Mouse (Mus musculus) limb, embryonic 13.5 days (tissue): ENCODE data around the gene Nckap5l. TPM values are rescaled to one million over a fixed set of nuclear protein-coding genes. Genes with fewer than 3 reads are reported as not detected.
A peak's percentile ranks its signal among the peaks of the same experiment; 100 is the strongest.

Experiments
- ATAC-seq: fragments of 200-750 bp; cut with Nextera tagmentation; 2 replicates; pipeline ENCODE4 v1.8.0; 2017; ENCODE audit warnings: low read depth, moderate number of reproducible peaks, moderate TSS enrichment; ENCODE audit not compliant: low FRiP score
- H3K27ac ChIP-seq: fragments of 300-500 bp; sonication (generic); 2 replicates; pipeline ENCODE4 v1.5.1; 2015; ENCODE audit warnings: inconsistent platforms, mild to moderate bottlenecking, moderate library complexity
- H3K27me3 ChIP-seq: fragments of 300-500 bp; sonication (generic); 2 replicates; pipeline ENCODE4 v1.6.1; 2015; ENCODE audit warnings: mild to moderate bottlenecking, inconsistent platforms
- H3K36me3 ChIP-seq: fragments of 300-500 bp; sonication (generic); 2 replicates; pipeline ENCODE4 v1.6.1; 2015; ENCODE audit warnings: inconsistent platforms, mild to moderate bottlenecking, moderate library complexity
- H3K4me1 ChIP-seq: fragments of 300-500 bp; sonication (generic); 2 replicates; pipeline ENCODE4 v1.6.1; 2015; ENCODE audit warnings: inconsistent platforms
- H3K4me2 ChIP-seq: fragments of 300-500 bp; sonication (generic); replicated peaks from 2 replicates; pipeline ENCODE4 v1.6.1; 2015; ENCODE audit warnings: inconsistent platforms, mild to moderate bottlenecking, moderate library complexity
- H3K4me3 ChIP-seq: fragments of 300-500 bp; sonication (generic); 2 replicates; pipeline ENCODE4 v1.5.1; 2015; ENCODE audit warnings: moderate library complexity, mild to moderate bottlenecking, inconsistent platforms
- H3K9ac ChIP-seq: fragments of 300-500 bp; sonication (generic); 2 replicates; pipeline ENCODE4 v1.6.1; 2015; ENCODE audit warnings: mild to moderate bottlenecking, inconsistent platforms
- H3K9me3 ChIP-seq: fragments of 300-500 bp; sonication (generic); 2 replicates; pipeline ENCODE4 v1.6.1; 2016; ENCODE audit warnings: inconsistent platforms
- WGBS: fragments of 180-500 bp; shearing (Covaris S2); methylation state at CpG from one replicate; pipeline ENCODE4 v1.1.7; 2015; 5-methylcytosine and 5-hydroxymethylcytosine counted together
- polyA plus RNA-seq: library from polyadenylated mRNA; unstranded; fragments of >200 nt; fragmentation: Nextera tagmentation; extraction: Ambion mirVana; gene quantifications from 2 replicates; pipeline ENCODE4 v1.2.1, GENCODE M21; 2015

The Nckap5l gene
- polyA plus RNA-seq = 14.0 and 14.1 TPM in 2 replicates

- ATAC-seq = peak; percentile 95
- Histone ChIP-seq H3K4me3 (peak within 1 kb of the TSS; percentile 85), H3K9ac (peak within 1 kb of the TSS; percentile 81), H3K27me3 (no peaks in the 10 kb centered on the region), H3K36me3 (peaks cover 19% of the 10 kb centered on the region), H3K9me3 (no peaks in the 10 kb centered on the region), H3K4me1 (peaks cover 46% of the 10 kb centered on the region), H3K4me2 (peak within 1 kb of the TSS; percentile 89), H3K27ac (peak within 1 kb of the TSS; percentile 92)
- WGBS = under 1% methylated on average over 45 of the region's 45 CpGs
These were observed at the start of gene Nckap5l for GRCm38 (mm10) chr15:99457606-99458401. TSS of gene Nckap5l (minus strand) at chr15:99457748.

- Histone ChIP-seq H3K27me3 (no peaks in the 10 kb centered on the region; the same call in 1 of the 2 replicates), H3K4me3 (no peak overlapping the region), H3K9me3 (no peaks in the 10 kb centered on the region), H3K27ac (no peak overlapping the region), H3K4me1 (peaks cover 34% of the 10 kb centered on the region), H3K36me3 (no peaks in the 10 kb centered on the region), H3K9ac (no peak overlapping the region), H3K4me2 (no peak overlapping the region)
- ATAC-seq = no peak
- 82% methylated on average over 15 of the region's 15 CpGs for WGBS
These were observed 48.0 kb upstream of the Nckap5l start for GRCm38 (mm10) chr15:99505324-99506095.

GRCm38 (mm10) chr15:99503256-99503655, 45.7 kb upstream of the Nckap5l start:
- ATAC-seq = no peak
- Histone ChIP-seq H3K4me3 (no peak overlapping the region), H3K9ac (no peak overlapping the region), H3K27me3 (peaks cover 13% of the 10 kb centered on the region; the same call in 1 of the 2 replicates), H3K27ac (no peak overlapping the region), H3K36me3 (no peaks in the 10 kb centered on the region), H3K9me3 (no peaks in the 10 kb centered on the region), H3K4me1 (peaks cover 41% of the 10 kb centered on the region), H3K4me2 (no peak overlapping the region)
- 53% methylated on average over 5 of the region's 5 CpGs for WGBS

- ATAC-seq = peak; percentile 51; the same call in 1 of the 2 replicates
These were observed 44.8 kb upstream of the Nckap5l start for GRCm38 (mm10) chr15:99502311-99502831.

GRCm38 (mm10) chr15:99501292-99502260, 44.0 kb upstream of the Nckap5l start:
- Histone ChIP-seq H3K4me1 (peaks cover 50% of the 10 kb centered on the region), H3K9me3 (no peaks in the 10 kb centered on the region), H3K4me2 (peak overlapping the region; percentile 31), H3K27me3 (peaks cover 13% of the 10 kb centered on the region; the same call in 1 of the 2 replicates), H3K9ac (0 out of 2 replicates have a peak overlapping the region, but pooled peaks have one; percentile 21), H3K4me3 (no peak overlapping the region), H3K36me3 (no peaks in the 10 kb centered on the region), H3K27ac (peak overlapping the region; percentile 59)
- no peak for ATAC-seq
- WGBS = 48% methylated on average over 20 of the region's 20 CpGs

More at GRCm38 (mm10) chr15:99502311-99502831, 44.8 kb upstream of the Nckap5l start:
- no peak overlapping the region for H3K4me3 ChIP-seq
- WGBS = 26% methylated on average over 12 of the region's 12 CpGs
- 0 out of 2 replicates have a peak overlapping the region, but pooled peaks have one; percentile 21 for H3K9ac ChIP-seq
- H3K4me1 ChIP-seq = peaks cover 48% of the 10 kb centered on the region
- H3K9me3 ChIP-seq = no peaks in the 10 kb centered on the region
- no peaks in the 10 kb centered on the region for H3K36me3 ChIP-seq
- peaks cover 13% of the 10 kb centered on the region; the same call in 1 of the 2 replicates for H3K27me3 ChIP-seq
- peak overlapping the region; percentile 31 for H3K4me2 ChIP-seq
- peak overlapping the region; percentile 59 for H3K27ac ChIP-seq

GRCm38 (mm10) chr15:99500320-99500719, 42.8 kb upstream of the Nckap5l start:
- no peak overlapping the region for H3K27ac ChIP-seq
- H3K27me3 ChIP-seq = peaks cover 21% of the 10 kb centered on the region; the same call in 1 of the 2 replicates
- 28% methylated on average over 5 of the region's 5 CpGs for WGBS
- peaks cover 50% of the 10 kb centered on the region for H3K4me1 ChIP-seq
- no peak overlapping the region for H3K9ac ChIP-seq
- H3K4me2 ChIP-seq = no peak overlapping the region
- H3K9me3 ChIP-seq = no peaks in the 10 kb centered on the region
- ATAC-seq = no peak
- H3K36me3 ChIP-seq = no peaks in the 10 kb centered on the region
- no peak overlapping the region for H3K4me3 ChIP-seq

- peaks cover 21% of the 10 kb centered on the region; the same call in 1 of the 2 replicates for H3K27me3 ChIP-seq
- H3K9ac ChIP-seq = no peak overlapping the region
- H3K4me1 ChIP-seq = peaks cover 50% of the 10 kb centered on the region
- H3K4me3 ChIP-seq = no peak overlapping the region
- no peak for ATAC-seq
- 40% methylated on average over 6 of the region's 6 CpGs for WGBS
- H3K27ac ChIP-seq = no peak overlapping the region
- no peaks in the 10 kb centered on the region for H3K36me3 ChIP-seq
- no peaks in the 10 kb centered on the region for H3K9me3 ChIP-seq
- no peak overlapping the region for H3K4me2 ChIP-seq
These were observed 42.2 kb upstream of the Nckap5l start for GRCm38 (mm10) chr15:99499726-99500125.

GRCm38 (mm10) chr15:99498781-99499180, 41.2 kb upstream of the Nckap5l start:
- Histone ChIP-seq H3K4me1 (peaks cover 45% of the 10 kb centered on the region), H3K27me3 (peaks cover 21% of the 10 kb centered on the region; the same call in 1 of the 2 replicates)
- WGBS = 57% methylated on average over 4 of the region's 4 CpGs

GRCm38 (mm10) chr15:99498356-99498755, 40.8 kb upstream of the Nckap5l start:
- H3K27ac ChIP-seq = no peak overlapping the region
- H3K27me3 ChIP-seq = peaks cover 21% of the 10 kb centered on the region; the same call in 1 of the 2 replicates
- ATAC-seq = no peak
- H3K9ac ChIP-seq = no peak overlapping the region
- WGBS = 82% methylated on average over 4 of the region's 4 CpGs
- H3K4me2 ChIP-seq = no peak overlapping the region
- H3K4me3 ChIP-seq = no peak overlapping the region
- H3K36me3 ChIP-seq = no peaks in the 10 kb centered on the region
- no peaks in the 10 kb centered on the region for H3K9me3 ChIP-seq
- H3K4me1 ChIP-seq = peaks cover 42% of the 10 kb centered on the region

More at GRCm38 (mm10) chr15:99498781-99499180, 41.2 kb upstream of the Nckap5l start:
- H3K27ac ChIP-seq = no peak overlapping the region
- no peaks in the 10 kb centered on the region for H3K36me3 ChIP-seq
- no peak overlapping the region for H3K4me3 ChIP-seq
- H3K9me3 ChIP-seq = no peaks in the 10 kb centered on the region
- no peak overlapping the region for H3K4me2 ChIP-seq
- ATAC-seq = no peak
- no peak overlapping the region for H3K9ac ChIP-seq

- WGBS = 47% methylated on average over 12 of the region's 12 CpGs
- Histone ChIP-seq H3K9ac (no peak overlapping the region), H3K4me1 (peaks cover 35% of the 10 kb centered on the region), H3K4me3 (no peak overlapping the region), H3K9me3 (no peaks in the 10 kb centered on the region), H3K36me3 (no peaks in the 10 kb centered on the region), H3K27me3 (peaks cover 21% of the 10 kb centered on the region; the same call in 1 of the 2 replicates), H3K4me2 (no peak overlapping the region), H3K27ac (no peak overlapping the region)
- ATAC-seq = no peak
These were observed 40.1 kb upstream of the Nckap5l start for GRCm38 (mm10) chr15:99497527-99498242.
